Comparison of ENCODE assay signal across 29 mouse cellular contexts in the genomic region with DNA sequence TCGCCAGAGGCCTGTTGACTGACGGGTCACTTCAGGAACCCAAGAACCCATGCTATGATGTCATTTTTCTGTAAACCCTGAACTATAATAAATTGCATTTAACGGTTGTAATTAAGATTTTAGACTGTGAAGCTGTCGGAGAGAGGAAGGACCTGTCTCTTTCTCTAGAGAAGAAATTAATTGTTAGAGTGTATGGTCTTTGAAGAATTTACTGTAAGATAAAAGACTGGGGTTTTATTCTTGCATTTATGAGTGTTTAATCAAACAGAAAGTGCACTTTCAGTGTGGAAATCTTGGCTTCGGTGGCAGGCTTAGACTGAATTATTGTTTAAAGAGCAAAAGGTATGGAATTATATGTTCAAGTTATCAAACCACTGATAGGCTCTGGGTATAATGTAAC.
"Had no signal": no experiment of that assay in that cellular context is flagged by ENCODE, and none has a peak within 500 bp of the region (broad histone marks: within the 10 kb centered on the region; RNA-seq: fewer than 3 reads in every experiment).

No protein-coding gene starts in this region.

- H3K27me3 ChIP-seq: embryonic facial prominence, embryonic 12.5 days; embryonic facial prominence, embryonic 13.5 days; embryonic facial prominence, embryonic 15.5 days; forebrain, embryonic 12.5 days; forebrain, embryonic 13.5 days; forebrain, embryonic 15.5 days had no signal

- DNase-seq: cerebellum, adult 2 months; cerebellum, adult 8-10 months; cerebellum, adult 9-10 months; cerebellum, adult 9-11 months; cerebellum, postnatal 10 days; cerebellum, postnatal 14 days; cerebellum, postnatal 25 days; cerebellum, postnatal 36 days; embryo, embryonic 11 days; forebrain, postnatal 0 days; gastrocnemius, adult 2 months; gastrocnemius, postnatal 10 days; gastrocnemius, postnatal 14 days; gastrocnemius, postnatal 25 days; gastrocnemius, postnatal 36 days; heart, adult 11 months; heart, adult 18-20 months; heart, adult 2 months had no signal

- H3K9ac ChIP-seq: embryonic facial prominence, embryonic 12.5 days; embryonic facial prominence, embryonic 13.5 days; embryonic facial prominence, embryonic 15.5 days; forebrain, embryonic 12.5 days; forebrain, embryonic 13.5 days; forebrain, embryonic 15.5 days; forebrain, postnatal 0 days had no signal

- H3K4me3 ChIP-seq: embryonic facial prominence, embryonic 10.5 days; embryonic facial prominence, embryonic 12.5 days; embryonic facial prominence, embryonic 13.5 days; embryonic facial prominence, embryonic 15.5 days; erythroblast, embryonic 14.5 days; forebrain, embryonic 10.5 days; forebrain, embryonic 12.5 days; forebrain, embryonic 13.5 days; forebrain, embryonic 15.5 days; gastrocnemius, adult 2 months; heart, adult 2 months had no signal

- H3K36me3 ChIP-seq: embryonic facial prominence, embryonic 10.5 days; embryonic facial prominence, embryonic 12.5 days; embryonic facial prominence, embryonic 13.5 days; embryonic facial prominence, embryonic 15.5 days; forebrain, embryonic 10.5 days; forebrain, embryonic 12.5 days; forebrain, embryonic 15.5 days had no signal

- H3K9me3 ChIP-seq: embryonic facial prominence, embryonic 10.5 days; embryonic facial prominence, embryonic 12.5 days; embryonic facial prominence, embryonic 13.5 days; embryonic facial prominence, embryonic 15.5 days; forebrain, embryonic 10.5 days; forebrain, embryonic 12.5 days; forebrain, embryonic 13.5 days; forebrain, embryonic 15.5 days had no signal

- ATAC-seq: forebrain, embryonic 13.5 days; forebrain, embryonic 14.5 days; forebrain, embryonic 15.5 days; forebrain, embryonic 16.5 days; forebrain, postnatal 0 days had no signal

- H3K4me2 ChIP-seq: embryonic facial prominence, embryonic 12.5 days; embryonic facial prominence, embryonic 13.5 days; embryonic facial prominence, embryonic 15.5 days; forebrain, embryonic 12.5 days; forebrain, embryonic 13.5 days; forebrain, embryonic 15.5 days had no signal

- H3K27ac ChIP-seq: embryonic facial prominence, embryonic 10.5 days; embryonic facial prominence, embryonic 12.5 days; embryonic facial prominence, embryonic 13.5 days; embryonic facial prominence, embryonic 15.5 days; forebrain, embryonic 10.5 days; forebrain, embryonic 12.5 days; forebrain, embryonic 13.5 days; forebrain, embryonic 15.5 days; gastrocnemius, adult 2 months; heart, adult 2 months had no signal
